1 mouse cellular context compared by ENCODE assay signal in the genomic region with DNA sequence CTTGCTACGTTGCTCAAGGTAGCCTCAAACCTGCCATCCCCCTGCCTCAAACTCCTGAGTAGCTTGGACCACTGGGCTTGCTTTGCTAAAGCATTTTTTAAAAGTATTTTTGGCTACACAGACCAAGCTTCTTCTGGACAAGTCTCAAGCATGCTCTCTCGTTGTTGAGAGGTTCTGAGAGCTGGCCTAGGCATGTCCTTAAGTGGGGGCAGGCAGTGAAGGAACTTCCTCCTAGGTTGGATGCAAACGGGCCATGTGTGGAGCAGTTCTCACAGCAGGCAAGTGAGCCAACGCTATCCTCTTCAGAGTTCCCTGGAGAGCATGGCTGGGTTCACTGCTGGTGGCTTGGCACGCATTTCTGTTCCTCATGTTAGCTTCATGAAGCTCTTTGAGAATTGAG.
TF ChIP-seq lines count a peak whose summit lies in the region.

No protein-coding gene starts in this region.

TF ChIP-seq in MEL, 35 proteins besides CTCF, POLR2A, EP300 and RAD21:
- TF ChIP-seq RCOR1 (IDR thresholded peaks at IDR 0.05; ENCODE audit: low read depth, low read length) (no peak), TBP (IDR thresholded peaks at IDR 0.05; ENCODE audit: low read depth, low read length) (no peak), POLR2AphosphoS5 (IDR thresholded peaks at IDR 0.05; ENCODE audit: borderline replicate concordance, low read depth, low read length) (no peak), MEF2A (IDR thresholded peaks at IDR 0.05; ENCODE audit: extremely low read depth, insufficient replicate concordance, low read depth, low read length, poor library complexity, severe bottlenecking) (no peak), ELF1 (IDR thresholded peaks at IDR 0.05; ENCODE audit: low read depth, low read length) (no peak), SMC3 (IDR thresholded peaks at IDR 0.05; ENCODE audit: low read depth, low read length) (no peak), MYC (IDR thresholded peaks at IDR 0.05; ENCODE audit: low read depth, low read length) (no peak), MAX (IDR thresholded peaks at IDR 0.05; ENCODE audit: low read length) (no peak), SIN3A (IDR thresholded peaks at IDR 0.05; ENCODE audit: low read length) (no peak), NRF1 (IDR thresholded peaks at IDR 0.05; ENCODE audit: insufficient read depth, low read depth, low read length, poor library complexity, severe bottlenecking) (no peak), JUND (IDR thresholded peaks at IDR 0.05; ENCODE audit: low read depth, low read length) (no peak), HCFC1 (IDR thresholded peaks at IDR 0.05; ENCODE audit: low read depth, low read length) (no peak), ZNF384 (IDR thresholded peaks at IDR 0.05; ENCODE audit: low read depth, low read length) (no peak), KAT2A (conservative IDR thresholded peaks at IDR 0.05; ENCODE audit: low read depth, low read length) (no peak), POLR2AphosphoS2 (IDR thresholded peaks at IDR 0.05; ENCODE audit: low read length) (no peak)
